Mouse (Mus musculus) gastrocnemius, adult 2 months (tissue): Measurements from ENCODE around the gene Cadm2. TPM values are rescaled to one million over a fixed set of nuclear protein-coding genes. Genes with fewer than 3 reads are reported as not detected.

Experiments used
- DNase-seq: peaks from one replicate; pipeline ENCODE4 v3.0.0; 2022
- H3K27ac ChIP-seq: fragments of 200-600 bp; 2 replicates; pipeline ENCODE4 v1.8.1; 2022; ENCODE audit warnings: mild to moderate bottlenecking
- H3K4me3 ChIP-seq: fragments of 200-600 bp; 2 replicates; pipeline ENCODE4 v1.8.1; 2022; ENCODE audit warnings: mild to moderate bottlenecking, moderate library complexity
- CTCF ChIP-seq: fragments of 200-600 bp; IDR thresholded peaks from 2 replicates; pipeline ENCODE4 v1.8.1; 2022; ENCODE audit warnings: antibody characterized with exemption, mild to moderate bottlenecking, moderate library complexity
- intact Hi-C: fragments of 180-260 bp; cut with DNase I; formaldehyde crosslinking; loops from one replicate; pipeline ENCODE4 v1.15.1; 2025
- total RNA-seq, 2 experiments: library from RNA; stranded (reverse); gene quantifications; 2 replicates each; pipeline ENCODE4 v1.2.3; 2021

The Cadm2 gene
- total RNA-seq, 2 experiments from 2014 or later: 0.23 to 0.33 TPM

DNA sequence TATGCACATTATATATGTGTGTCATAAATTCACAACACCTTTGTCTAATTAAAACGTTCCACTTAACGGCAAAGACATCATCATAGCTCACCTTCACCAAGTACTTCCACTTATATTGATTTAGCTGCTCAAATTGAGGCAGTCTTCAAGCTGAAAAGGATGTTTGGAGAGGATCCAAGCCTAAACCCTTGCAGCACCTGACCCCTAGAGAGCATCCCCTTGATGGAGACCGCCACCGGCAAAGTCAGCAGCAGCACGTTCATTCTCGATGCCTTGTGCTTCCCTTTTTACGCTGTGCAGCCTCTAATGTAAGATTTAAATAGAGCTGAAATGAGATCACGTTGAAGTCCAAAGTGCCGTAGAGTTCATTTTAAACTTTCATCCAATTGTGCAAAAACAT is 20.7 kb downstream of the Cadm2 start:
- Histone ChIP-seq H3K27ac (no peak overlapping the region), H3K4me3 (no peak overlapping the region)
- no peak for DNase-seq
- no peak for TF ChIP-seq CTCF
- intact Hi-C loops: no loop called here

DNA sequence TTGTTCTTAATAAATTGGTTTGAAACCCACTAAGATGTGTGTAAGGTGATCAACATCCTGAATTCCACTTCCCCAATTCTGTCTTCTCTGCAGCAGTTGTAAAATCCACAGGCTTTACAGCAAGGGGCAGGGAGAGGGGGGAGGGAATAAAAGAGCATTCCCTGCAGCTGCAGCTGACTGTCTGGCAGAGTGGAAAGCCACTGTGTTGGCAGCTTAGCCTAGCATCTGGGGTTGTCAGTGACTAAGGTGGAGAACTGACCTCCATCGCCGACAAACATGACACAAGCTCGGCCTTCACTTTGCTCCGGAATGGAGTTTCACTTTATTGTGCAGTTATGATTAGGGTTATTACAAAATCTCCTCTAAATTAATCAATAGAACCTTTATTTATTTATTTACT is 21.9 kb downstream of the Cadm2 start:
- H3K27ac ChIP-seq: no peak overlapping the region
- intact Hi-C loops: no loop called here
- no peak overlapping the region for H3K4me3 ChIP-seq
- TF ChIP-seq CTCF: no peak
- no peak for DNase-seq

DNA sequence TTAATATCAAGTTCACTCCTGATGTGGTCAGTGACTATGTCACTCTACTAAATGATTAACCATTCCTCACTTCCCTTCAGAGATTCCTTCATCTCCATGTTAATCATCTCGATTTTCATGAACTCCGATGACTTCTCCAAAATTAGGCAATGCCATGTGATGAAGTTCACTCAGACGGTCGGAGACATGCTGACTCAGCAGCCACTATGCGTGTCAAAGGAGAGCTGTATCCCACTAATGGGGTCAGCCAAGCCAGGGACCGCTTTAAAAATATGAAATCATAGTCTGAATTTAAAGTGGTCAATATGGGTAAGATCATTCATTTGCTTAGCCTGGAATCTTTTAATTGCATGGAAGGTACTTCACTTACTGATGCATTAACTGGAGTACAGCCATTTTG is 29.7 kb downstream of the Cadm2 start:
- DNase-seq: no peak
- Histone ChIP-seq H3K27ac (no peak overlapping the region), H3K4me3 (no peak overlapping the region)
- intact Hi-C loops: no loop called here
- no peak for TF ChIP-seq CTCF

DNA sequence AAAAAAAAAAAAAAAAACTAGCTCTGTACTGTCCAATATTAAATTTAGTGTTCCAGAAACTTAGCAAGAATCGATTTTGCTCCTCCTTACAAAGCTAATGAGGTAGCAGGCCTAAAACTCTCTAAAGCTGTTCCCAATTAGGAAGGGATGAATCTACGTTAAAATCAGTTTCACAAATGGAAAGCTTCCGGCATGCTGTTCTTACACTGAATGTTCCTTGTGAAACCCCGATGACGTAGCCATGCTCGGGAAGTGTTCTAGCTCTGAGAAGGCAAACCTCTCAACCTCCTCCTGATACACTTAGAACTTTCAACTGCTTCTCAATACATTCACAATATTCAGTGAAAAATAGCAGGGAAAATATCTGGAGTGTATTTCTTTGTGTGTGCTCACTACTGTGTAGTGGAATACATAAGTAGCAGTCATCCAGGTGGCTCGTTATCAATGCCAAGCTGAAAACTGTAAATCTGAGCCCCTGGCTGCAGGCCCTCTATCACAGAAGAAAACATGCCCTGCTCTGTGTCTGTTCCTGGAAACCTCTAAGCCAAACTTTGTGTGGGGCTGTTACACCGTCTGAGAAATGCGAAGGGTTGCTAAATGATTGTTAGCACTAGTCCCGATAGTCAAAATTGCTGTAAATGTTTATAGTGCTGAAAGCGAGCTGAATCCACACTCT is 41.7 kb downstream of the Cadm2 start:
- no peak for DNase-seq
- Histone ChIP-seq H3K27ac (no peak overlapping the region), H3K4me3 (no peak overlapping the region)
- intact Hi-C loops: no loop called here
- TF ChIP-seq CTCF: no peak

DNA sequence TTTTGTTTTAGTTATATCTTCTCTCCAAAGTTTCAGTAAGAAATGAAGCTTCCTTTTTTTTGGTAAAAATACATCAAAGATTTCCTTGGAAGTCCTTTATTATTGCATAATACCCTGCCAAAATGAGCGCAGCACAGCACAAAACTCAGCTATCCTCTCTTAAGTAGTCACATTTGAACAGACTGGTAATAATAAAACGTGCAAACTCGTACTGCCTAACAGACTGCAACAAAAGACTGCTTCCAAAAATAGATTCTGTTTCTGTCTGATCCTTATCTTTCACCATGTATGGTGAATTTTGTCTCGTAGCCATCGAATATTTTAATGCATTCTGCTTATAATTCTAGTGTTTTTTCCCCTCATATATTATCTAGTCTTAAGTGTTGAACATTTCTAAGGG is 45.2 kb downstream of the Cadm2 start:
- TF ChIP-seq CTCF: no peak
- Histone ChIP-seq H3K4me3 (no peak overlapping the region), H3K27ac (no peak overlapping the region)
- no peak for DNase-seq
- intact Hi-C loops: no loop called here

DNA sequence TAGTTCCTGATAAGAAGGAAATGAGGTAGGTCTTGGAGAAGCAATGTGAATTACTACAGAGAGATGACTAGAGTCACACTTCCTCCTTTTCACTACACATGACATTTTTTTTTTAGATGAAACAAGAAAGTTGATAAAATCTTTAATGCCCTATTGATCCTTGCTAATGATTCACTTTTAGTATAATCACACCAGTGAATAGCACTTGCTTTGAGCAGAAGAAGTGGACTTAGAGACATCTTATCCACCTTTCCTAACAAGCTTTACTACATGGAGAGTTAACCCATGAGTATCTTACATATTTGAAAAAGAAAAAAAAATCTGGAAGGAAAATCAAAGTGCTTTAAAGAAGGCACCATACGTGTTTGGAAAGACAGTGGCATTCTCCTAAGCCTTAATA is 93.7 kb downstream of the Cadm2 start:
- no peak for TF ChIP-seq CTCF
- intact Hi-C loops: no loop called here
- no peak overlapping the region for H3K27ac ChIP-seq
- DNase-seq: no peak
- H3K4me3 ChIP-seq: no peak overlapping the region

DNA sequence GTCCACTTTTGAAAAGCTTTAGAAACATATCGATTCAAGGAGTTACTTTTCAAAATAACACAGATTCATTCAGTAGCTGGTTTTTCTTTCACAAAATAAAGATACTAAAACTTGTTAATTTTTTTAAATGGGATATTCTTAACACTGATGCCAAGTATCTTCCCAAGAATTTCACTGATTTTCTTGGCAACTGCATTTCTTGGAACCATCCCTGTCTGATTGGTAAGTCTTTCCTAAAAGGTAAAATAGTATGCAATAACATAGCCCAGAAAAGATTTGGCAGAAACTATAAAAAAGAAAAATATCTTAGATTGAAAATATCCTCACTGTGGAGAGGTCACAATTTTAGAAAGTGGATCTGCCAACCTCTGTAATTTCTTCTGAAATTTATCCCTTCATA is 95.8 kb downstream of the Cadm2 start:
- no peak for TF ChIP-seq CTCF
- intact Hi-C loops: no loop called here
- Histone ChIP-seq H3K27ac (no peak overlapping the region), H3K4me3 (no peak overlapping the region)
- DNase-seq: no peak

DNA sequence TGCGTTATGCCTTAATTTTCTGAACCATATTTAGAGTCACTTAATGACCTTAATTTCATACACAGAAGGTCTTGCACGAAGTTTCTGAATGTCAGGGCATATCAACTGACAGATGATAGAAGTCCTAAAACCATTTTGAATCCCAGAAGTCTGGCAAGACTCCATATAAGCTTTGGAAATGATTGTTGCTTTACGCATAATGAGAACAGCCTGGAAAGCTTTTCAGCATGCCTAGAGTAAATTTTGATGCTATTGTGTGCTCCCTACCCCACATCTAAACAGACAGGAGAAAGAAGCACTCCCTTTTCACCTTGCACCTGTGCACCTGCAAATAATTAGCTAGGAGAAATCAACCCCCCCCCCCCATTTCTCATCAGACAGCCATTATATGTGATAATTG is 102.4 kb downstream of the Cadm2 start:
- no peak for TF ChIP-seq CTCF
- Histone ChIP-seq H3K4me3 (no peak overlapping the region), H3K27ac (no peak overlapping the region)
- intact Hi-C loops: no loop called here
- DNase-seq: no peak

DNA sequence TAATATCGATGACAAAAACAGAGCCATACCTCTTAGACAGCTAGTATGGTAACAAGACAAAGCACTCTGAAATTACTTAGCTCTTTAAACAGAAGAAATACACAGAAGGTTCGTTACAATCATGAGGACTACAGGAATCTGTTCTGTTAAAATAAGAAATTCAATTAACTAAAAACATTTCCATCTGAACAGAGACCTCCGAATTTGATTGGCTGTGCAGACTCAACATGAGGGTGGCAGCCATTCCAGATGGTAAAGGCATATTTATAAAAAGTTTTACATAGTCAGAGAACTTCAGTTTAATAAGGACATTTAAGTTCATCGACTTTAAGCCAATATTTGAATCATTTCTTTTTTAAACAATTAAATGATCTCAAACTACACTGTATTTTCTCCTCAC is 105.2 kb downstream of the Cadm2 start:
- no peak for DNase-seq
- intact Hi-C loops: no loop called here
- no peak for TF ChIP-seq CTCF
- H3K27ac ChIP-seq: no peak overlapping the region
- H3K4me3 ChIP-seq: no peak overlapping the region

DNA sequence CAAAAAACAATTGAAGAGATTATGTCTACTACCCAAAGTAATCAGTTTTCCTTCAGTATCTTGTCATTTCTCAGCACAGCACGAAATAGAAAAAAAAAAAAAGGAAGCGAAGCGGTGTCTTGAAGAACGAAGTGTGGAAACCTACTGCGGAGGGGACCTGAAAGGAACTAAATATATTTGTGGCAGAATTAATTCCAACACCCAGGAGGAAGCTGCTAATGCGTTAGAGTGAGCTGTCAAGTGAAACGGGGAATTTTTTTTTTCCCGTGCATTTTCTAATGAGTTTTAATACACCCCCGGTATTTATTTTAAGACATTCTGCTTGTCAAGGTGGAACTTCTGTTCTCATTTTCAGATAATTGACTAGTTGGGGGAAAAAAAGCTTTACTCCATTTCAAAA is 111.6 kb downstream of the Cadm2 start:
- Histone ChIP-seq H3K27ac (no peak overlapping the region), H3K4me3 (no peak overlapping the region)
- DNase-seq: no peak
- intact Hi-C loops: no loop called here
- TF ChIP-seq CTCF: no peak

DNA sequence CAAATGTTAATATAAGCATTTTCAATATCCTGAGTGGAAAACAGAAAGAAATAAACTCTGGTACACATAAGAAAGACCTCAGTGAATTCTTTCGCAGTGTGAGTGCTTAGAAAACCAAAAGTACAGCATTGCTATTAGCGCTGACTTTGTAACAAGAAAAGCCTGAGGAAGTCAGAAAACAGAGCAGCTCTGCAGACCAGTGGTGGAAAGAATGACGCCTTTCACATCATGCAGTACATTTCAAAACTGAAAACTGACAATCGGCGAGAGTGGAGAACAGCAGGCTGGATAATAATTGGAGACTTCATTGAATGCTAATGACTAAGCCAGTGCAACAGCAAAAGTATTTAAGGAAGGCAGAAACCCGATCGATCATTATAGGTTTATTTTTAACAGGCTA is 138.2 kb downstream of the Cadm2 start:
- H3K4me3 ChIP-seq: no peak overlapping the region
- DNase-seq: no peak
- H3K27ac ChIP-seq: no peak overlapping the region
- intact Hi-C loops: no loop called here
- no peak for TF ChIP-seq CTCF

DNA sequence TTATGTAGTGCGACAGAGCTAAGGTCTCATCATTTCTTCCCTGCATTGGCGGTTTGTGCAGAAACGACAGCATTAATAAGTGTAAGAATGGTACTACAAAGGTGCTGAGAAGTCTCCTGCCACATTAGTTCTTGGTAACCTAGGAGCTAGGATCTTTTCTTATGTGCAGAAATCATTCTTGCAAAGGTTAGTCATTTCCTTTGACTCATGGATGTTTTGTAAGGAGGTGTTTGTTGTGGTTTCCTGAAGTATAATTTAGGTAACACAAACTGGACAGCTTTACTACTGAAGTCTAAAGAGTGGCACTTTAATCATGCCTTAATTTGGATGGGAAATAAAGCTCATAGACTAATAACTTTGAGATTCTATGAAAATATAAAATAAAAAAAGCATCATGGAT is 153.7 kb downstream of the Cadm2 start:
- intact Hi-C loops: no loop called here
- no peak overlapping the region for H3K27ac ChIP-seq
- H3K4me3 ChIP-seq: no peak overlapping the region
- TF ChIP-seq CTCF: no peak
- DNase-seq: no peak

DNA sequence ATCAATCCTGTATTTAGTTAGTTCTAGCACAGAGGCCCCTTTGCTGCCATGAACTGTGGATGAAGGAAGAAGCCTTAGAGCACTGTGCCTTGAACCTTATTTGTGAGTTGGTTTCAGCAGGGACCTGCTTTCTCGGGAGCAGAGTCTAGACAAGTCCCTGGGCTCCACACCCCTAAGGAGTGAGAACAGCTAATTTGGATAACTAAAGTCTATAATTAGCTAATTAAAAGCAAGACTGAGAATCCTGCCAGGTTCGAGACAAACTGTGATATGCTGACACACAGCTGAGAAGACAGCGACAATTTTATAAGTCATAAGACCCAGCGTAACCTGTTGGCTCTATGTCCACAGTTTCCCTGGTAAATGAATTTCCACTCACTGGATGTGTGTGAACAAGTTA is 184.4 kb downstream of the Cadm2 start:
- intact Hi-C loops: no loop called here
- TF ChIP-seq CTCF: no peak
- no peak for DNase-seq
- Histone ChIP-seq H3K4me3 (no peak overlapping the region), H3K27ac (no peak overlapping the region)

DNA sequence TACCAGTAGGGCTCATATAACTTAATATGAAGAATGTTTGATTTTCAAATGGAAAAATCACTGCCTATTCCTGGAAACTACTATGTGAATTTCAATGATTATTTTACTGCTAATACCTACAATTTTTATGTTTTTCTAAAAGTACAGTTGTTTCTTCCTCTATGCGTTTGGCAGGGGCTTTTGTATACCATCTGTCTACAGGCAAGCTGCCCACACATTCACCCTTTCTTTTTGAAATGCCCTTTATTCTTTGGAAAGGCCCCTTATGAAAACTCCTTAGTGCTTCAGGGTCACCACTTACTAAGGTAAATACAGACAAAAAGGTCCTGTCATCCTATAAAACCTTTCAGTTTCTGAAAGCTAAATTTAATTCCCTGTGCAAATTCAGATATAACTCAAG is 195.3 kb downstream of the Cadm2 start:
- DNase-seq: no peak
- H3K27ac ChIP-seq: no peak overlapping the region
- intact Hi-C loops: no loop called here
- no peak overlapping the region for H3K4me3 ChIP-seq
- TF ChIP-seq CTCF: no peak
